16 mouse cellular contexts compared by ENCODE assay signal in genomic region chr7:92656386-92656785, GRCm38 (mm10).
"Had no signal": no experiment of that assay in that cellular context is flagged by ENCODE, and none has a peak within 500 bp of the region (broad histone marks: within the 10 kb centered on the region; RNA-seq: fewer than 3 reads in every experiment).

No protein-coding gene starts in this region.

- H3K27ac ChIP-seq: layer of hippocampus, adult 2 months; limb, embryonic 10.5 days; limb, embryonic 13.5 days; liver, embryonic 12.5 days; liver, embryonic 15.5 days; lung, embryonic 15.5 days; midbrain, embryonic 13.5 days had no signal

- H3K9ac ChIP-seq: limb, embryonic 13.5 days; liver, embryonic 12.5 days; liver, embryonic 15.5 days; lung, embryonic 15.5 days; midbrain, embryonic 13.5 days had no signal

- H3K4me2 ChIP-seq: limb, embryonic 13.5 days; liver, embryonic 12.5 days; liver, embryonic 15.5 days; lung, embryonic 15.5 days; midbrain, embryonic 13.5 days had no signal

- H3K9me3 ChIP-seq: limb, embryonic 10.5 days; limb, embryonic 13.5 days; liver, embryonic 15.5 days; lung, embryonic 15.5 days; midbrain, embryonic 13.5 days had no signal

- H3K4me3 ChIP-seq: layer of hippocampus, adult 2 months; limb, embryonic 10.5 days; limb, embryonic 13.5 days; liver, embryonic 12.5 days; liver, embryonic 15.5 days; lung, embryonic 15.5 days; midbrain, embryonic 13.5 days had no signal

- H3K27me3 ChIP-seq: limb, embryonic 13.5 days; liver, embryonic 12.5 days; liver, embryonic 15.5 days; lung, embryonic 15.5 days; midbrain, embryonic 13.5 days had no signal

- DNase-seq: kidney, adult 9 months; kidney, postnatal 14 days; layer of hippocampus, adult 9-11 months; liver; lung, adult 18-20 months; lung, postnatal 10 days; lung, postnatal 36 days; thymus, adult 18-20 months; thymus, postnatal 36 days had no signal

- ATAC-seq: liver, embryonic 12.5 days; midbrain, embryonic 13.5 days had no signal

- H3K4me1 ChIP-seq: limb, embryonic 10.5 days; limb, embryonic 13.5 days; liver, embryonic 12.5 days had no signal
